Mouse (Mus musculus) spleen, adult 2 months (tissue): ENCODE results near the gene Fancd2.

Source experiments
- CTCF ChIP-seq: fragments of 200-500 bp; IDR thresholded peaks from 2 replicates; pipeline ENCODE4 v1.5.1; 2011; ENCODE audit warnings: mild to moderate bottlenecking, inconsistent platforms; ENCODE audit not compliant: insufficient read depth, insufficient read length, insufficient replicate concordance; ENCODE audit errors: extremely low read depth
- POLR2A ChIP-seq: fragments of 200-500 bp; IDR thresholded peaks from 2 replicates; pipeline ENCODE4 v1.6.1; 2011; ENCODE audit warnings: low read depth, low read length, inconsistent platforms

GRCm38 (mm10) chr6:113605224-113605545 lies 73.7 kb downstream of the Fancd2 start:
- TF ChIP-seq POLR2A (no peak), CTCF (no peak)
